Mouse (Mus musculus) heart, adult 2 months (tissue): ENCODE results near the gene Tuba8.

ENCODE experiments used
- CTCF ChIP-seq: fragments of 200-600 bp; IDR thresholded peaks from 2 replicates; pipeline ENCODE4 v1.8.1; 2022; ENCODE audit warnings: antibody characterized with exemption, mild to moderate bottlenecking, moderate library complexity
- EP300 ChIP-seq: fragments of 200-500 bp; IDR thresholded peaks from 2 replicates; pipeline ENCODE4 v1.6.1; 2011; ENCODE audit warnings: low read depth, low read length, control low read depth; ENCODE audit not compliant: insufficient read depth
- POLR2A ChIP-seq: fragments of 200-500 bp; IDR thresholded peaks from 2 replicates; pipeline ENCODE4 v1.6.1; 2011; ENCODE audit warnings: mild to moderate bottlenecking, low read depth, low read length, control low read depth; ENCODE audit not compliant: insufficient read depth

DNA sequence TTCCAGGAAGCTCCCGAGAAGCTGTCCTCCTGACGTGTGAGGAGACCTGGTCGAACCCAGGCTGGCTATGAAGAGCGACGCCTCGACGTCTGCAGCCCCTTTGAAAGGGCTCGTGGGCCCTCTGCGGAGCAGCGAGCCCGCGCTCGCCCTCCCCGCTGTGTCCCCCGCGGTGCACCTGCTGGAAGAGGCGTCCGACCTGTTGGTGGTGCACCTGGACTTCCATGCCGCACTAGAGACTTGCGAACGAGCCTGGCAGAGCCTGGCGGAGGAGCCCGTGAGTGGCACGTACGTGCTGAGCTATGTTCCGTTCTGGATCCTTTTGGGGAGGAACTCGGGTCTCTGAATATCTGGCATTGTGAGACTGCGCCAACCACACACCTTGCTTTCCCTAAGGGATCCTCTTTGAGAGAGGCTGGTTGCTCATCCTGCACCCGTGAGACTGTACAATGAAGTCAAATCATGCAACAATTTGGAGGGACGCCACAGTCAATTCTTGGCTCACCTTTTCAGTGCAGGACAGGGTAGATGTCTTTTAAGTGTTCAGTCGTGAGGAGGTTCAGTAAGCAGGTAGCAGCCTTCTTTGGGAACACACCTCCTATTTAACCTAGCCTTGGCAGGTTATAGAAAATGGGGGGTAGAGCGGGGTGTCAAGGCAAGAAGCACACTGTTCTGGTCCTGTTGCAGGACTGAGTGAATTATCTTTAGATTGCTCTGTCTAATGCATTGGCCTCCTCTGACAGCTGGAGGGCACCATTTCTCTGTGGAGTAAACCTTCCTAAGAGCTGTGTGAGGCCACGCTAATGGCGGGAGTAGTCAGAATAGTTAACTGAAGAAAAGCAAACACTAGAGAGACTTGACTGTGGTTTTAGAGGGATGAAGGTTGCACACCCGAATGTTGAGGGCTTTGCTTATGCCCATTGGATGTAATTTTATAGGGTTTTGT, 26.0 kb upstream of the Tuba8 start:
- TF ChIP-seq POLR2A (no peak), CTCF (peak; percentile 84), EP300 (peak; percentile 58; the same call in 1 of the 2 replicates)
